Mouse (Mus musculus) heart, postnatal 10 days (tissue): ENCODE results near the gene Emp3. TPM values are rescaled to one million over a fixed set of nuclear protein-coding genes. Genes with fewer than 3 reads are reported as not detected.
"Not testable (repeated sequence)": the region's sequence is repeated elsewhere in the genome, so short reads cannot be mapped to it uniquely, and the experiment has no call there.

Source experiments
- DNase-seq, 2 experiments: peaks; one replicate each; pipeline ENCODE4 v3.0.0; 2021
- intact Hi-C: fragments of 180-260 bp; cut with DNase I; formaldehyde crosslinking; loops from one replicate; pipeline ENCODE4 v1.15.1; 2025
- total RNA-seq, 2 experiments: library from RNA; stranded (reverse); gene quantifications; 2 replicates each; pipeline ENCODE4 v1.2.3; 2021

Emp3 gene
- total RNA-seq, 2 experiments from 2014 or later = 37.0 to 44.5 TPM

GRCm38 (mm10) chr7:45917004-45917704 lies 4.0 kb downstream of the Emp3 start:
- no peak for DNase-seq
- intact Hi-C loops = no loop called here

GRCm38 (mm10) chr7:45916056-45917003 lies 4.9 kb downstream of the Emp3 start:
- intact Hi-C loops = no loop called here
- peak; percentile 87 to 88 for DNase-seq

- intact Hi-C loops = no loop called here
- no peak for DNase-seq
Observed at GRCm38 (mm10) chr7:45915011-45915410, 6.2 kb downstream of the Emp3 start.

GRCm38 (mm10) chr7:45914067-45914466 lies 7.1 kb downstream of the Emp3 start:
- no peak for DNase-seq
- intact Hi-C loops = no loop called here

- intact Hi-C loops = no loop called here
- DNase-seq = no peak
Observed at GRCm38 (mm10) chr7:45909145-45909544, 12.1 kb downstream of the Emp3 start.

- DNase-seq = no peak
- intact Hi-C loops = no loop called here
Observed at GRCm38 (mm10) chr7:45908384-45908783, 12.8 kb downstream of the Emp3 start.

GRCm38 (mm10) chr7:45906622-45907021 lies 14.6 kb downstream of the Emp3 start:
- intact Hi-C loops = no loop called here
- no peak for DNase-seq

GRCm38 (mm10) chr7:45902481-45903002 lies 18.7 kb downstream of the Emp3 start:
- intact Hi-C loops = no loop called here
- no peak for DNase-seq

- intact Hi-C loops = no loop called here
- DNase-seq = no peak
Observed at GRCm38 (mm10) chr7:45901562-45901961, 19.6 kb downstream of the Emp3 start.

GRCm38 (mm10) chr7:45898125-45898524 lies 23.1 kb downstream of the Emp3 start:
- DNase-seq = peak in 1 of 2 experiments; percentile 20
- intact Hi-C loops = not testable (repeated sequence)

GRCm38 (mm10) chr7:45897258-45897757 lies 23.9 kb downstream of the Emp3 start:
- intact Hi-C loops = loop anchor here (1.0 kb wide), 1 partner anchor 23 kb away; no protein-coding TSS in a partner anchor

GRCm38 (mm10) chr7:45896517-45897257 lies 24.5 kb downstream of the Emp3 start, which contains the start of the genes Syngr4 and Tmem143:
Syngr4 (minus strand) TSS chr7:45896714.
Tmem143 (plus strand) TSS chr7:45896941.
- intact Hi-C loops = loop anchor here (1.0 kb wide), 1 partner anchor 24 kb away; no protein-coding TSS in a partner anchor

More at GRCm38 (mm10) chr7:45897258-45897757, 23.9 kb downstream of the Emp3 start:
- peak in 1 of 2 experiments; percentile 69 for DNase-seq

GRCm38 (mm10) chr7:45895931-45896516 lies 25.2 kb downstream of the Emp3 start:
- peak in 1 of 2 experiments; percentile 23 for DNase-seq
- intact Hi-C loops = no loop called here

More at GRCm38 (mm10) chr7:45896517-45897257, 24.5 kb downstream of the Emp3 start, which contains the start of the genes Syngr4 and Tmem143:
- peak; percentile 98 for DNase-seq

- intact Hi-C loops = no loop called here
- DNase-seq = no peak
Observed at GRCm38 (mm10) chr7:45892651-45893050, 28.6 kb downstream of the Emp3 start.

GRCm38 (mm10) chr7:45887246-45887645 lies 34.0 kb downstream of the Emp3 start:
- no peak for DNase-seq
- intact Hi-C loops = no loop called here

- no peak for DNase-seq
- intact Hi-C loops = no loop called here
Observed at GRCm38 (mm10) chr7:45881011-45881410, 40.2 kb downstream of the Emp3 start.

GRCm38 (mm10) chr7:45880531-45880930 lies 40.7 kb downstream of the Emp3 start:
- DNase-seq = no peak
- intact Hi-C loops = no loop called here

GRCm38 (mm10) chr7:45878278-45878677 lies 42.9 kb downstream of the Emp3 start, which contains the start of gene Grin2d:
Grin2d (minus strand) TSS chr7:45878378.
- DNase-seq = not testable (repeated sequence)

GRCm38 (mm10) chr7:45876895-45877294 lies 44.3 kb downstream of the Emp3 start:
- no peak for DNase-seq
- intact Hi-C loops = no loop called here

More at GRCm38 (mm10) chr7:45878278-45878677, 42.9 kb downstream of the Emp3 start, which contains the start of gene Grin2d:
- intact Hi-C loops = not testable (repeated sequence)
